Mouse (Mus musculus): ENCODE measurements around the gene Piwil4. TPM values are rescaled to one million over a fixed set of nuclear protein-coding genes. Genes with fewer than 3 reads are reported as not detected.
"Not testable (repeated sequence)": the region's sequence is repeated elsewhere in the genome, so short reads cannot be mapped to it uniquely, and the experiment has no call there.

Piwil4 gene
- polyA plus RNA-seq, 1 experiment from 2014 or later, result not detected

DNA sequence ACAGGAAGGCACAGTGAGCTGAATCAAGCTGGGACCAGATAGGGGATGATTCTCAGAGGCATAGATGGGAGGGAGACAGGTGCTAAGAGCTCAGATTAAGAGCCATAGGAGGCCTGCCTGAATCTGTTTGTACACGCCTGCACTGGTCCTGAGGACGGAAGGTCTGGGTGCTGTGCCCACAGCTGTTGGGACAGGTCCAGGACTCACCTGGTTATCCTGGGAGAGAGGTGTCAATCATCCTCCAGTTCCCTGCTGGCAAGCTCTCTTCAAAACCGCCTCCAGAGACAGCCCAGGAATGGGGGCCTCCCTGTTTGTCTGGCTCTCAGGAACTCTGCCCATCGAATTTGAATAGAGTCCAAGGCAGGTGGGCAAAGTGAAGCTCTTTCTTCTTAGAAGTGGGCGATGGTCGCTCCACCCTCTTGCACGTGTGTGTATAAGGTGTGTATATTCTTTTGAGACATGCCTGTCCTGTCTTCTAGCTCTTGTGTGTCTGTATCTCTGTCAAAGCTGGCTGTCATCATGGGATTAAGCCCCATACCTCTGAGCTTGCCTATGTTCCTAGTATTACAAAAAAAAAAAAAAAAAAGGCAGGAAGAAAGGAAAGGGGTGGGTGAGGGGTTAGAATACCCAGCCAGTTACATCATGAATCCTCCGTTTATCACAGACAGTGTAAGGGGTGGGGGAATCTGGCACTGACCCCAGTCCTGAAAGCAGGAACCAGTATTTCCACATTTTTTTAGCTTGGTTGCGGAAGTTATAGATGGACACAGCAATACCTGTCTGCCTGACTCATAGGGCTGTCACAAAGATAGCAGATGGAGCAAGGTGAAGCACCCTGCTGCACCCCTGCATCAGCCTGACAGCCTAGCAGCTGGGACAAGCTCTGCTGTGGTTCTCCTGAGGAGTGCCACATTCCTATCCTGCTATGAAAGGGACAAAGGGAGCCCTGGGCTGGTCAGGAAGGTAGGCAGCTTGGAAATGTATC lies 64.5 kb downstream of the Piwil4 start:
- WGBS, result 54% methylated on average over 9 of the region's 9 CpGs
- Histone ChIP-seq H3K27me3 (ENCODE audit: control insufficient read depth, insufficient read depth, low read length) (no peaks in the 10 kb centered on the region), H3K27ac (replicated peaks; ENCODE audit: low read depth, low read length) (no peak overlapping the region), H3K36me3 (replicated peaks; ENCODE audit: control insufficient read depth, insufficient read depth, low read depth, low read length) (no peaks in the 10 kb centered on the region), H3K4me2 (ENCODE audit: low read depth, low read length) (no peak overlapping the region), H3K4me3 (ENCODE audit: low read depth, low read length) (no peak overlapping the region), H3K9me3 (replicated peaks; ENCODE audit: control insufficient read depth, low read length) (no peaks in the 10 kb centered on the region), H3K4me1 (ENCODE audit: control insufficient read depth, insufficient read depth, low read length) (no peaks in the 10 kb centered on the region), H3K9ac (replicated peaks; ENCODE audit: low read length) (no peak overlapping the region)
- ATAC-seq (replicated peaks; ENCODE audit: insufficient number of reproducible peaks, low FRiP score, low TSS enrichment, low read depth) (peak; percentile 41; the same call in 1 of the 2 replicates), DNase-seq (ENCODE audit: low spot score) (peak; percentile 31)

- Histone ChIP-seq H3K4me3 (ENCODE audit: low read depth, low read length) (no peak overlapping the region), H3K27me3 (ENCODE audit: control insufficient read depth, insufficient read depth, low read length) (no peaks in the 10 kb centered on the region), H3K27ac (replicated peaks; ENCODE audit: low read depth, low read length) (no peak overlapping the region), H3K9ac (replicated peaks; ENCODE audit: low read length) (no peak overlapping the region), H3K4me1 (ENCODE audit: control insufficient read depth, insufficient read depth, low read length) (no peaks in the 10 kb centered on the region), H3K4me2 (ENCODE audit: low read depth, low read length) (no peak overlapping the region), H3K9me3 (replicated peaks; ENCODE audit: control insufficient read depth, low read length) (no peaks in the 10 kb centered on the region), H3K36me3 (replicated peaks; ENCODE audit: control insufficient read depth, insufficient read depth, low read depth, low read length) (no peaks in the 10 kb centered on the region)
- DNase-seq (ENCODE audit: low spot score), result no peak
- WGBS, result 93% methylated on average over 8 of the region's 8 CpGs
- no peak for ATAC-seq (replicated peaks; ENCODE audit: insufficient number of reproducible peaks, low FRiP score, low TSS enrichment, low read depth)
Observed at GRCm38 (mm10) chr9:14674506-14674905, 66.0 kb downstream of the Piwil4 start.

DNA sequence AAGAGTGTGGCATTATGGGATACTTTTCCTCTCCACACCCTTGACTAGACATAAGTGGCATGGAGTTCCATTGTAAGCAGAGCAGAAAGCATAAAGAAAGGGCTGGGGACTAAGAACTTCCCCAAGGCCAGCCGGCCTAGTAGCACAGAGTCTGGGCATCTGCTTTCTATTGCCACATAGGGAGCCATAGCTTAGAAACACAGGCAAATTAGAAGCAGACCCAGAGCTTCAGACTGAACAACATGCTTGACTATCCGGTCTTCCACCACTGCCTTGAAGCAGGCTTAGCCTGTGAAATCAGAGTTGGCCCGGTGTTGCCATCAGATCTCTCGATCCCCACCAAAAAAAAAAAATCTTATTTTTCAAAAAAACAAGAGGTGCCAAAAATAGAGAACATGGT lies 67.4 kb downstream of the Piwil4 start:
- H3K4me2 ChIP-seq (ENCODE audit: low read depth, low read length), result no peak overlapping the region
- peak; percentile 92 for DNase-seq (ENCODE audit: low spot score)
- no peak overlapping the region for H3K4me3 ChIP-seq (ENCODE audit: low read depth, low read length)
- no peaks in the 10 kb centered on the region for H3K4me1 ChIP-seq (ENCODE audit: control insufficient read depth, insufficient read depth, low read length)
- H3K9me3 ChIP-seq (replicated peaks; ENCODE audit: control insufficient read depth, low read length), result no peaks in the 10 kb centered on the region
- ATAC-seq (replicated peaks; ENCODE audit: insufficient number of reproducible peaks, low FRiP score, low TSS enrichment, low read depth), result peak; percentile 49; the same call in 1 of the 2 replicates
- no peak overlapping the region; the same call in 1 of the 2 replicates for H3K27ac ChIP-seq (replicated peaks; ENCODE audit: low read depth, low read length)
- no peaks in the 10 kb centered on the region for H3K27me3 ChIP-seq (ENCODE audit: control insufficient read depth, insufficient read depth, low read length)
- H3K36me3 ChIP-seq (replicated peaks; ENCODE audit: control insufficient read depth, insufficient read depth, low read depth, low read length), result no peaks in the 10 kb centered on the region
- WGBS, result 40% methylated on average over 4 of the region's 4 CpGs
- no peak overlapping the region for H3K9ac ChIP-seq (replicated peaks; ENCODE audit: low read length)

DNA sequence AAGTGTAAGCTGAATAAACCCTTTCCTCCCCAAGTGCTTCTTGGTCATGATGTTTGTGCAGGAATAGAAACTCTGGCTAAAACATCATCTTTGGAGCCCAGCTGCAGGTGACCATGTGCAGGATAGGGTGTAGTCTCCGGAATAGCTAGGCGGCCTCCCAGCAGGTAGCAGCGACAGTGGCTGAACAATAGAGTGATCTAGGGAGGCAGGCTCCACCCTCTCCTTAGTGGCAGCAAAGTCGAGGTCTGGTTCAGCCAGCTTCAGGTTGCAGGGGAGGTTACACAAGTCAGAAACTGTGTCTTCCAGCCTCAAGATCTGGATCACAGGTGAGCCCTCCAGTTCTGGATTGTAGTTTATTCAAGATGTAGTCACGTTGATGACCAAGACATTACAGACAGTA lies 68.6 kb downstream of the Piwil4 start:
- not testable (repeated sequence) for DNase-seq (ENCODE audit: low spot score); H3K9ac ChIP-seq (replicated peaks; ENCODE audit: low read length); H3K4me3 ChIP-seq (ENCODE audit: low read depth, low read length); H3K27ac ChIP-seq (replicated peaks; ENCODE audit: low read depth, low read length); ATAC-seq (replicated peaks; ENCODE audit: insufficient number of reproducible peaks, low FRiP score, low TSS enrichment, low read depth); H3K4me2 ChIP-seq (ENCODE audit: low read depth, low read length); H3K9me3 ChIP-seq (replicated peaks; ENCODE audit: control insufficient read depth, low read length); H3K36me3 ChIP-seq (replicated peaks; ENCODE audit: control insufficient read depth, insufficient read depth, low read depth, low read length); H3K27me3 ChIP-seq (ENCODE audit: control insufficient read depth, insufficient read depth, low read length); H3K4me1 ChIP-seq (ENCODE audit: control insufficient read depth, insufficient read depth, low read length)
- WGBS, result 48% methylated on average over 5 of the region's 5 CpGs

- Histone ChIP-seq H3K4me1 (ENCODE audit: control insufficient read depth, insufficient read depth, low read length) (no peaks in the 10 kb centered on the region), H3K9ac (replicated peaks; ENCODE audit: low read length) (no peak overlapping the region), H3K9me3 (replicated peaks; ENCODE audit: control insufficient read depth, low read length) (no peaks in the 10 kb centered on the region), H3K27ac (replicated peaks; ENCODE audit: low read depth, low read length) (no peak overlapping the region), H3K36me3 (replicated peaks; ENCODE audit: control insufficient read depth, insufficient read depth, low read depth, low read length) (no peaks in the 10 kb centered on the region), H3K27me3 (ENCODE audit: control insufficient read depth, insufficient read depth, low read length) (no peaks in the 10 kb centered on the region), H3K4me3 (ENCODE audit: low read depth, low read length) (no peak overlapping the region), H3K4me2 (ENCODE audit: low read depth, low read length) (no peak overlapping the region)
- ATAC-seq (replicated peaks; ENCODE audit: insufficient number of reproducible peaks, low FRiP score, low TSS enrichment, low read depth) (no peak), DNase-seq (ENCODE audit: low spot score) (no peak)
- WGBS, result 86% methylated on average over 3 of the region's 3 CpGs
Observed at GRCm38 (mm10) chr9:14668382-14668781, 72.2 kb downstream of the Piwil4 start.

DNA sequence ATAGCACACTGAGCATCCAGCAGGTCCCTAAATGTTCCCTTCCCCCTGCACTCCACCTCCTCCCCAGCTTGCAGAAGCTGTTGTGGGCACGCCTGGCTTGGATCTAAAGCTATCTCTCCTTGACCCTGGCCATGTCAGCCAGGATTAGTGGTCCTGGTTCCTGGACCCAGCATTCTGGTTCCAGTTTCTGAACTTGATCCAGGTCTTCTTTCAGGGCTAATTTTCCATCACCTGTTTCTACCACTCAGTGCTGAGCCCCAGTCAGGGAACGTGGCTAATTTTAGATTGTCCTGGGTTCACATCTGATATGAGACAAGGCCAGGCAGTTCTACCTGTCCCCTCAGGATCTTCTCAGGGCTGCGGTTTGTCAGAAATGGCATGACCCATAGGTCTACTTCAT lies 74.5 kb downstream of the Piwil4 start:
- Histone ChIP-seq H3K27ac (replicated peaks; ENCODE audit: low read depth, low read length) (no peak overlapping the region), H3K9ac (replicated peaks; ENCODE audit: low read length) (no peak overlapping the region)

GRCm38 (mm10) chr9:14663591-14663990 lies 76.9 kb downstream of the Piwil4 start:
- ATAC-seq (replicated peaks; ENCODE audit: insufficient number of reproducible peaks, low FRiP score, low TSS enrichment, low read depth) (no peak), DNase-seq (ENCODE audit: low spot score) (no peak)
- Histone ChIP-seq H3K9me3 (replicated peaks; ENCODE audit: control insufficient read depth, low read length) (no peaks in the 10 kb centered on the region), H3K4me2 (ENCODE audit: low read depth, low read length) (no peak overlapping the region), H3K9ac (replicated peaks; ENCODE audit: low read length) (no peak overlapping the region), H3K27me3 (ENCODE audit: control insufficient read depth, insufficient read depth, low read length) (no peaks in the 10 kb centered on the region), H3K27ac (replicated peaks; ENCODE audit: low read depth, low read length) (no peak overlapping the region), H3K4me1 (ENCODE audit: control insufficient read depth, insufficient read depth, low read length) (no peaks in the 10 kb centered on the region), H3K4me3 (ENCODE audit: low read depth, low read length) (no peak overlapping the region), H3K36me3 (replicated peaks; ENCODE audit: control insufficient read depth, insufficient read depth, low read depth, low read length) (no peaks in the 10 kb centered on the region)
- 94% methylated on average over 2 of the region's 2 CpGs for WGBS

More for the DNA sequence above, 74.5 kb downstream of the Piwil4 start:
- Histone ChIP-seq H3K9me3 (replicated peaks; ENCODE audit: control insufficient read depth, low read length) (no peaks in the 10 kb centered on the region), H3K36me3 (replicated peaks; ENCODE audit: control insufficient read depth, insufficient read depth, low read depth, low read length) (no peaks in the 10 kb centered on the region), H3K4me2 (ENCODE audit: low read depth, low read length) (no peak overlapping the region), H3K4me1 (ENCODE audit: control insufficient read depth, insufficient read depth, low read length) (no peaks in the 10 kb centered on the region), H3K4me3 (ENCODE audit: low read depth, low read length) (no peak overlapping the region), H3K27me3 (ENCODE audit: control insufficient read depth, insufficient read depth, low read length) (no peaks in the 10 kb centered on the region)
- DNase-seq (ENCODE audit: low spot score) (no peak), ATAC-seq (replicated peaks; ENCODE audit: insufficient number of reproducible peaks, low FRiP score, low TSS enrichment, low read depth) (no peak)
- WGBS, result 91% methylated on average over 3 of the region's 3 CpGs

DNA sequence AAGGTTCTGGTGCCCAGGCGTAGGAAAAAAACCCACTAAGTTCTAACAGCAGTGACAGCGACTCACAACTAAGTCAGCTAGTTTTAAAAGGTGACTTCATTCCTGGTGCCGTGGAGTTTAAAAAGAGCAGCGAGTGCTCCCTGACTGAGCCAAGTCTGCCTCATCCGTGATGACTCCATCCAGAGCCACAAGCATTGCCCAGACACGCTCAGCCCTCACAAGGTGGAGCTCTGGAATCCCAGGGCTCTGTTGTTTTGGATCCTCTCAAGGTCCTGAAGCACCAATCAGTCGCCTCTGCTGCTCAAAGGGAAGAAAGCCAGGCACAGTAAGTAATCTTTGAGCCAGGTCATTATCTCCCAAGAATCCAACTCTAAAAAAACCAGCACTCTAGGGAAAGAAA lies 77.7 kb downstream of the Piwil4 start:
- ATAC-seq (replicated peaks; ENCODE audit: insufficient number of reproducible peaks, low FRiP score, low TSS enrichment, low read depth), result no peak
- Histone ChIP-seq H3K36me3 (replicated peaks; ENCODE audit: control insufficient read depth, insufficient read depth, low read depth, low read length) (no peaks in the 10 kb centered on the region), H3K9me3 (replicated peaks; ENCODE audit: control insufficient read depth, low read length) (no peaks in the 10 kb centered on the region), H3K27ac (replicated peaks; ENCODE audit: low read depth, low read length) (no peak overlapping the region), H3K9ac (replicated peaks; ENCODE audit: low read length) (no peak overlapping the region), H3K4me2 (ENCODE audit: low read depth, low read length) (no peak overlapping the region), H3K4me3 (ENCODE audit: low read depth, low read length) (no peak overlapping the region), H3K27me3 (ENCODE audit: control insufficient read depth, insufficient read depth, low read length) (no peaks in the 10 kb centered on the region), H3K4me1 (ENCODE audit: control insufficient read depth, insufficient read depth, low read length) (no peaks in the 10 kb centered on the region)
- DNase-seq (ENCODE audit: low spot score), result no peak
- WGBS, result 68% methylated on average over 7 of the region's 7 CpGs
